Mouse (Mus musculus): ENCODE measurements around the gene Prss32.
"Not testable (repeated sequence)": the region's sequence is repeated elsewhere in the genome, so short reads cannot be mapped to it uniquely, and the experiment has no call there.

The Prss32 gene

DNA sequence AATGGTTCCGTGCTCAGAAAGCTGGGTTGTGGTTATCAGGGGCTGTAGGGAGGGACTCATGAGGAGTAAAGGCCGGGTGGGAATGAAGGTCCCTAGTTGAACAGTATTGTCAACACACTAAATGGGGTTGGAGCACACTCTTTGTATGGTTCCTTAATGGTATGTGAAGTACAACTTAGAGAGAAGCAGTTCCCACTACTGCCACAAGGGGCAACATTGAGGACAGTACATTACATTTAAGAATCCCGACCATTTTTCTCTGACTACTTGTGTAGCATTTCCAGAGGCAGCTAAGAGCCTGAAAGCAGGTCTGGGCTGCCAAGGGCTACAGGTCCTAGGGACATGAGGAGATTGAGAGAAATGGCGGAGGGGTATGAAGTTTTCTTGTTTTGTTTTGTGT is 2.5 kb upstream of the Prss32 start:
- DNase-seq (ENCODE audit: extremely low read depth, low read depth, low spot score), result no peak

DNA sequence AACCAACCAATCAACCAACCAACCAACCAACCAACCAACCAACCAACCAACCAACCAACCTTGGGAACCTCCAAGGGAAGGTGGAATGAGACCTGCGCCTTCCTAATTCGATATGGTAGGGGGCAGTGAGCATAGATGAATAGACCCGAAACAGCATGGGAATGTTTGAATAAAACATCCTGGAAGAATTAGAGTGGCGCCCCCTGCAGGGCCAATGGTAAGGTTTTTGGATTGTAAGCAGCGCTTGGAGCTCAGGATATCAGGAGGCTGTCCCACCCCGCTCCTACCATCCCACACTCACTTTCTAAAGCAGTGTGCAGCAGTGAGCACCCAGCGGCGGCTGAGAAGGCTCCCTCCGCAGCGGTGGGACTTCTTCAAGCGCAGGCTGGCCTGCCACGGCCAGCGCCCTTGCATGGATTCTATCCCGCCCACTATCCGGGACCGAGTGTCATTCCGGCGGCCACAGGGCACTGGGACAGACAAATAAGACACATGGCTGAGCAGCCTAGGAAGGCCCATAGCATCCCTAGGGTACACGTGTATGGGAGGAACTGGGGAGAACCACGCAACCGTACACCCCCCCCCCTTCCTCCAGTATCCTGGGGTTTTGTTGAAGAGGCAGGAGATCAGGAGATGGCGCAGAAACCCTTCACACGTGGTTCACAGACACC is 379 bp upstream of the Prss32 start:
- no peak for DNase-seq (ENCODE audit: extremely low read depth, low read depth, low spot score)

DNA sequence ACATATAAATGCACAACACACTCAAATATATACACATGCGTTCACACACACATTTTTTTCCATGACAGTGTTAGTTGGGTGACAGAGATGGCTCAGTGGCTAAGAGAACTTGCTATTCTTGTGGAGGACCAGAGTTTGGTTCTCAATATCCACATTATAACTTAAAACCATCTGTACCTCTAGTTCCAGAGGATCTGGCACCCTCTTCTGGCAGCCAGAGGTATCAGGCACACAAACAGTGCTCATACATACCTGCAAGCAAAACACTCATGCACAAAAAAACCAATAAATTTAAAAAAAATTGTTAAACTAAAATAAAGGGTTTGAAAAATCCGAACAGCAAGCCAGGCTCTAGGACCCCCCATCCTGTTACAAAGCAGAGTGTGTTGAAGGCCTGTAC is 6.4 kb downstream of the Prss32 start:
- no peak for DNase-seq (ENCODE audit: extremely low read depth, low read depth, low spot score)

DNA sequence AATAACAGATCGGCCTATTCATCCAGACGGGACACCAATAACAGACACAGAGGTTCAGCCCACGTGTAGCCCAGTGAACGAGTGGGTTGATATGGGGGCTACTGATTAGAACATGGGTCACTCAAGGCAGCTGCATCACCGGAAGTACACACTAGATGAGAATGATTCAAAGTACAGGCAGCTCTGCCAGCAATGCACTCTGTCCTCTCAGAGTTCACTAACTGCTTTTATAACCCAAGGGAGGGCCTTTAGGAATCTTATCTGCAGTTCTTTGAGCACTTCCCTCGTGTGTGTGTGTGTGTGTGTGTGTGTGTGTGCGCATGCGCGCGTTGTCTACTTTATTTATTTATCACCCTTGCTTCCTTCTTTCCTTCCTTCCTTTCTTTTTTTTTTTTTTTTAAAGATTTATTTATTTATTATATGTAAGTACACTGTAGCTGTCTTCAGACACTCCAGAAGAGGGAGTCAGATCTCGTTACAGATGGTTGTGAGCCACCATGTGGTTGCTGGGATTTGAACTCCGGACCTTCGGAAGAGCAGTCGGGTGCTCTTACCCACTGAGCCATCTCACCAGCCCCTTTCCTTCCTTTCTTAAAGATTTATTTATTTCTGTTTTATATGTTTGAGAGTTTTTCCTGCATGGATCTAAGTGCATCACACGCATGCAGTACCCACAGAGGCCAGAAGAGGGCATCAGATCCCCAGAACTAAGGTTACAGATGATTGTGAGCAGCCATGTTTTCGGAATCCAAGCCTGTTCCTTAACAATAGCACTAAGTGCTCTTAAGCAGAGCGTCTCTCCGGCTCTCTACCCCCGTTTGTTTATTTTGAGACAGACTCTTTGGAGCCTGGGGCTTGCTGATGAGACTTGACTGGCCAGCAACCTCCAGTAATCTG is 7.4 kb downstream of the Prss32 start:
- DNase-seq (ENCODE audit: extremely low read depth, low read depth, low spot score), result no peak

DNA sequence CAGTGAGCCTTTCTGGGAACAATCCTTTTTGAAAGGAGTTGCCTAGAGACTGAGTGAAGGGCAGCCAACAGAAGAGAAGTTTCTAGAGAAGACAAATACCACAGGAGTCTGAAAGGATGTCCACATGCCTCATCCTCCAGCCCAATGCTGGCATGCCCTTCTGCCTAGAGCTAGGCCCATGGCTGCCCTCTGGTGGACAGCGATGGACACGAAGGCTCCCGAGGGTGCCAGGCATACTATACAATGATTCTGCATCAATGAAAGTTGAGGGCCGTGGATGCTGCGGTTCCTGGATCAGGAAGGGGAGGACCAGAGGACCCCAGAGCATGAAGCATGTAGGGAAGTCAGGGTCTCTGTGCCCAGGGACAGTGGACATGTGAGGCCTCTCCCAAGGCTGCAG is 9.6 kb downstream of the Prss32 start:
- no peak for DNase-seq (ENCODE audit: extremely low read depth, low read depth, low spot score)

DNA sequence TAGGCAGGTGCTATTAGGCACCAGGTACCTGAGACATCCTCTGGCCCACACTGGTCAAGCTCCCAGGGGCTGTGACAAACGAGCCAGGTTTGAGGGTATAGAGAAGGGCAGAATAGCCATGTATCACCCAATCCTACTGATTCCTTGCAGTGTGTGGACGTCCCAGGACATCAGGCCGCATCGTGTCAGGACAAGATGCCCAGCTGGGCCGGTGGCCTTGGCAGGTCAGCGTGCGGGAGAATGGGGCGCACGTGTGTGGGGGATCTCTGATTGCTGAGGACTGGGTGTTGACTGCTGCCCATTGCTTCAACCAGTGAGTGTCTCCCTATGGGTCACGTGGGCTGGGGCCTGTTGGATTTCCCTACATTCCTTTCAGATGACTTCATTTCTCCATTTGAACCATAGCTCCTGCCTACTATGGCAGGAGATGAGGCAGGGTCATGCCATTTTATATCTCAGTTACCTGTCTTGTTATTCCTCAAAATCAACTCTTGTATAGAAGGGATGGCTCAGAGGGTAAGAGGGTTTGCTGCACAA is 10.6 kb downstream of the Prss32 start:
- DNase-seq (ENCODE audit: extremely low read depth, low read depth, low spot score), result no peak

DNA sequence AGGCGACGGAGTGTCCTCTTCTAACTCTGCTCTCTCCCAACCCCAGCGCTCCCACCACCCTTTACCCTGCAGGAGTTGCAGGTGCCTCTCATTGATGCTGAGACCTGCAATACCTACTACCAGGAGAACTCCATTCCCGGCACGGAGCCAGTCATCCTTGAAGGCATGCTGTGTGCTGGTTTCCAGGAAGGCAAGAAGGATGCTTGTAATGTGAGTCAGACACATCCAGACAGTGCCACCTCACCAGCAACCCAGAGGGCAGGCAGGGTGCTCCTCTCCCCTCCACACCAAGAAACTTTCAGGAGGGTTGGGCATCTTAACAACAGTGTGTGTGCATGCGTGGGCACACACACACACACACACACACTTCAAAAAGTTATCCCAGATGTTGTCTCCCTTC is 13.5 kb downstream of the Prss32 start:
- no peak for DNase-seq (ENCODE audit: extremely low read depth, low read depth, low spot score)

DNA sequence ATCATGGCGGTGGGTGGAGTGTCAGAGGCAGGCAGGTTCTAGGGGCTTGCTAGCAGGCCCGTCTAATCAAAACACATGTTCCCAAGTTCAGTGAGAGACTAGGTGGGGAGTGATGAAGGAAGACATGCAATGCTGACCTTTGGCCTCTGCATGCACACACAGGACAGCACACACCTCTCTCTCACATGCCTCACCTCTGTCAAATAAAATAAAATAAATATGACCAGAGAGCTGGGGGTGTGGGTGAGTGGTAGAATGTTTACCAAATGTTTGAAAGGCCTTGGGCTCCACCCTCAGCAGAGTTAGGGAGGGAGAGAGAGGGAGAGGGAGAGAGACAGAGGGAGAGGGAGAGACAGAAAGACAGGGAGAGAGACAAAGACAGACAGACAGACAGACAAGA is 14.3 kb downstream of the Prss32 start:
- no peak for DNase-seq (ENCODE audit: extremely low read depth, low read depth, low spot score)

DNA sequence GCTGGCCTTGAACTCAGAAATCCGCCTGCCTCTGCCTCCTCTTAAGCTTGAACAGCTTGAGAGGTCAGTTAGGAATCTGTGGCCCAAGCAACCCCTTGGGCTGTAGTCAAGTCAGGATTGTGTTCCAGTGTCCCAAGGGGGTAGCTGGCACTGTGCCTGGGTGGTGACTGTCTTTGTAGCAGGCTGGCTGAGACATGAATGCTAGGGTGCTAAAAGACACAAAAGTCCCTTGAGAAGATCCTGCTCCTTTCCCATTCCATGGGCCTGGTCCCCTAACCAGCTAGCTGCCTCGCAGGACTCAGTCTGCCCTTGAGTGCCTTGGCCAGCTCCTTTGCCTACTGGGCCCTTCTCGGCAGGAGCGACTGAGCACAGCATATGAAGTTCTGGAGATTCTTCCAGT is 19.3 kb downstream of the Prss32 start:
- DNase-seq (ENCODE audit: extremely low read depth, low read depth, low spot score), result no peak

DNA sequence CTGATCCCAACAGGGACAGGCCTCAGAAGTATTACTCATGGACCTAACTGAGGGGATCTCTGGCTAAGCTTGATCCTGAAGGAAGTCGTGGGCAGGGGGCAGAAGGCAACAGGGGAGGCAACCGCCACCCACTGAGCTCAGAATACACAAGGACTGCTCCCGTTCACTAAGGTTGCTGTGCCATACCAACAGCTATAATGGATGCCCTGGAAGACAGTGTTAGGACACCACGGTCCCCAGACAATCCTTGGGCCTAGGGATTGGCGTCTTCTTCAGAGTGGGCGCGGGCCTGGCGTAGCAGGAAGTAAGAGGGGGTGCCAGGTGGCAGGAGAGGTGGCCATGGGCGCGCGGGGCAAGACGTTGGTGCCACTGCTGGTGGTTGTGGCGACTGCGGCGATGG is 24.1 kb downstream of the Prss32 start, which contains the start of gene Prss21:
Gene Prss21 (plus strand): TSS at position 301 of the 400 bp plus-strand sequence.
- DNase-seq (ENCODE audit: extremely low read depth, low read depth, low spot score), result no peak

DNA sequence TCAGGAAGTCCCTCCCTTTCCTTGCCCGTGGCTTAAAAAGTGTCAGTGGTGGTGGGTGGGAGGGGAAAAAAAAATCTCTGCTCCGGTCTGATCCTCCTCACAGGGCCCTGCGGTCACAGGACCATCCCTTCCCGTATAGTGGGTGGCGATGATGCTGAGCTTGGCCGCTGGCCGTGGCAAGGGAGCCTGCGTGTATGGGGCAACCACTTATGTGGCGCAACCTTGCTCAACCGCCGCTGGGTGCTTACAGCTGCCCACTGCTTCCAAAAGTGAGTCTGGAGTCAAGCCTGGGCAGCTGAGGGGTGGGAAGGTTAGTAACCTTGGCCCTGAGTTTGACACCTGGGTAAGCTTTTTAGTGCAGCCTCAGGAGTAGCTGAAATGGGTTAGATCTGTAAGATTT is 24.9 kb downstream of the Prss32 start:
- peak; percentile 52 for DNase-seq (ENCODE audit: extremely low read depth, low read depth, low spot score)

DNA sequence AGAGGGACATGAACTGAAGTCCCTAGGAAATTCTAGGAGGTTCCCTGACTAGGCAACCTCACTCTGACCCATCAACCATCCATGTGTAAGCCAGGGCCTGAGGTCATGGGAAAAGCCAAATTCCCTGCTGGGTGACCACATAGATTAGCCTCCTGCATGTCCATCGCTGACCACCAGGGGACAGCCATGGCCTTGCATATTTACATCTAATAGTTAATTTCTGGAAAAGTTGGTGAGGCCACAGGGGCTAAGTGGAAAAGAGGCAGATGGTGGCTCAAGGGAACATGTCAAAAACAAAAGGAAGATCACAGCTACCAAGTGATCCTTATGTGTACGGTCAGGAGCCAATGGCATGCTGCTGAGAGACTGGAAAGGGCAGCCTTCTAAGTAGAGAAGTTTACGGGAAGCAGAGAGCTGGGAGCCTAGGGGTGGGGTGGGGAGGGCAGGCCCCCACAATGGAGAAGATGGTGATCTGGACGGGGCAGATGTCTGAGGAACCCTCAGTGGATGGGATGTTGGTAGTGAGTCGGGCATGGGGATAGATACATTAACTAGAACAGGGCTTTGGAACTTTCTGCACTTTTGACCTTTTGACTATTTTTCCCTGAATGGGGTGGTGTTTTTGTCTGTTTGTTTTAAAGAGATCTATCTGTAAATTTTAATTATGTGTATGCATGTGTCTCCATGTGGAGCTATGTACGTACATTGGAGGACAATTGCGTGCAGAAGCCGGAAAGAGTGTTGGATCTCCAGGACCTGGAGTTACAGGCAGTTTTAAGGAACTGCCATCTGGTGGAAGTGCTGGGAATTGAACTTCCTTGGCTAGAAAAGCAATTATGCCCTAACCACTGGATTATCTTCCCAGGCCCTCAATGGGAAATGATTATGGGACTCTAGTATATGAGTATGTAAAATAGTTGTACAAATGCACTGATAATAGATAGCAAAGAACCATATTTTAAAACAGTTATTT is 30.5 kb downstream of the Prss32 start:
- DNase-seq (ENCODE audit: extremely low read depth, low read depth, low spot score), result no peak

DNA sequence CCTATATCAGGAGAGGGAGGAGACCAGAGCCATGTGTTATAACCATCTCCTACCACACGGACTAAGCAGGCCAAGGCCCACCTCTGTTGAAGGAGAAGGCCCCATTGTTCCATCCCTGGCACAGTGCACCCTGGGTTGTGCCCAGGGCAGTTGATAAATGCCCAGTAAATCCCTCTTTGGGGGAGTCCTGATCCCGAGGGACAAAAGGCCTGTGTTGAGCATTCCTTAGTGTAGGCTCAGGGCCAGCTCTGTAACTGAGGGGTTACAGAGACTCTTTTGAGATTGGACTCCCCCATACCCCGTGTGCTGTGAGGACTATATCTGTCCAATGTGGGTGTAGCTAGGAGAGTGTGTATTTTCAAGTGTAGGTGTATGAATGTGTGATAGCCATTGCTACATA is 33.1 kb downstream of the Prss32 start:
- DNase-seq (ENCODE audit: extremely low read depth, low read depth, low spot score), result no peak

DNA sequence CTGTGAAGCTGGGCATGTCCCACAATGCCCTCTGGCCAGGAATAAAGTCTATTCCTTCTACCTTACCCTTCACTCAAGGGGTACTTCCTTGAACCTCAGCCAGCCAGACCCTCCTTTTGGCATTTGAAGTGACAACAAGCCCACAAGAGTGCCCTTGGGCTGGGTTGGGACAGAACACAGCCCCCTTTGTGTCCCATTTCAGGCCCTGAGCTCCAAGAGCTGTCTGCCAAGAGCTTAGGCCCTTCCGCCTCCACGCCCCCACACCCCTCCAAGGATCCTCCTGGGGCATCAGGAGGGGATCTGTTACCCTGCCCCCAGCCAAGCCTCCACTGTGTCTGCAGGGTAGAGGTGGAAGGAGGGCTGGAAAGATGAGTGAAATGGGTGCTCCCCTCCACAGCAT is 33.5 kb downstream of the Prss32 start:
- DNase-seq (ENCODE audit: extremely low read depth, low read depth, low spot score), result no peak

DNA sequence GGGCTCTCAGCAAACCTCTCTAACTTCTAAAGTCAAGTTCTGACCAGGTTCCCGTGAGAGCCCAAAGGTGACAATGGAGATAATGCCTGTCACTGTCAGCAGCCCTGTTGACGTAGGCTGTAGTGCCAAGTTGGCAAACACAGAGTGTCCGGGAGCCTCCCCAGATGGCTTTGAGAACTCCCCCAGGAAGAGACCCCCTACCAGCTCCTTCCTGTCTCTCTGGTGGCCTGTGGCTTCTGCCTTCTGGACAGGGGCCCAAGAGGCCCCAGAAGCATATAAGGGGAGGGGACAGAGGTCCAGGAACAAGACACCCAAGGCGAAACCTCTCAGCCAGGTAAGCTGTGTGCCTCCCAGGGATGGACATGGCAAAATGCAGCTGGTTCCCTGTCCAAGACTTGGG is 36.9 kb downstream of the Prss32 start, which contains the start of the genes Dcpp1 and Dcpp2:
Gene Dcpp1 (plus strand): TSS at position 301 of the 400 bp plus-strand sequence.
Gene Dcpp2 (plus strand): TSS at position 305 of the 400 bp plus-strand sequence.
- DNase-seq (ENCODE audit: extremely low read depth, low read depth, low spot score), result not testable (repeated sequence)
